Mouse (Mus musculus) neural tube, embryonic 13.5 days (tissue): ENCODE measurements around the gene Cldn9. TPM values are rescaled to one million over a fixed set of nuclear protein-coding genes. Genes with fewer than 3 reads are reported as not detected.

ENCODE experiments used
- polyA plus RNA-seq: library from polyadenylated mRNA; unstranded; fragments of >200 nt; fragmentation: Nextera tagmentation; extraction: Ambion mirVana; gene quantifications from 2 replicates; pipeline ENCODE4 v1.2.1, GENCODE M21; 2015

The Cldn9 gene
- polyA plus RNA-seq, 1 experiment from 2014 or later, result 1.3 TPM

Other genes with a start within 250 kb of the Cldn9 start
- not detected in 2 replicates for gene Vmn2r117, start 204.3 kb downstream of the Cldn9 start, polyA plus RNA-seq
- 17.4 and 17.8 TPM in 2 replicates for gene Zfp213, start 119.8 kb downstream of the Cldn9 start, polyA plus RNA-seq
- 24.4 and 28.8 TPM in 2 replicates for gene Zfp13, start 84.5 kb downstream of the Cldn9 start, polyA plus RNA-seq
- not detected in 2 replicates for gene Zscan10, start 83.2 kb downstream of the Cldn9 start, polyA plus RNA-seq
- 1.9 and 2.3 TPM in 2 replicates for gene Mmp25, start 38.7 kb downstream of the Cldn9 start, polyA plus RNA-seq
- gene Bicdl2, start 23.5 kb downstream of the Cldn9 start, polyA plus RNA-seq, result 0.19 TPM in 1 of 2 replicates, not detected in the other
- gene Hcfc1r1, start 10.4 kb downstream of the Cldn9 start, polyA plus RNA-seq, result 102 and 132 TPM in 2 replicates
- 51.8 and 51.9 TPM in 2 replicates for gene Thoc6, start 10.1 kb downstream of the Cldn9 start, polyA plus RNA-seq
- 4.7 and 5.4 TPM in 2 replicates for gene Tnfrsf12a, start 6.6 kb downstream of the Cldn9 start, polyA plus RNA-seq
- 0.53 and 1.2 TPM in 2 replicates for gene Cldn6, start 4.8 kb downstream of the Cldn9 start, polyA plus RNA-seq
- gene 1520401A03Rik, start 38.8 kb upstream of the Cldn9 start, polyA plus RNA-seq, result 0.36 and 0.54 TPM in 2 replicates
- 13.9 and 16.7 TPM in 2 replicates for gene Pkmyt1, start 42.3 kb upstream of the Cldn9 start, polyA plus RNA-seq
- gene Paqr4, start 56.8 kb upstream of the Cldn9 start, polyA plus RNA-seq, result 48.3 and 51.5 TPM in 2 replicates
- gene Kremen2, start 61.8 kb upstream of the Cldn9 start, polyA plus RNA-seq, result 1.5 and 3.0 TPM in 2 replicates
- 213 and 231 TPM in 2 replicates for gene Flywch1, start 87.6 kb upstream of the Cldn9 start, polyA plus RNA-seq
- gene Flywch2, start 102.1 kb upstream of the Cldn9 start, polyA plus RNA-seq, result 60.4 and 66.5 TPM in 2 replicates
- 535 and 581 TPM in 2 replicates for gene Srrm2, start 106.5 kb upstream of the Cldn9 start, polyA plus RNA-seq
- gene Elob, start 145.1 kb upstream of the Cldn9 start, polyA plus RNA-seq, result 1,286 and 1,362 TPM in 2 replicates
- gene Prss33, start 152.0 kb upstream of the Cldn9 start, polyA plus RNA-seq, result not detected in 2 replicates
- gene Prss32, start 159.8 kb upstream of the Cldn9 start, polyA plus RNA-seq, result not detected in 2 replicates
- 0.96 and 1.4 TPM in 2 replicates for gene Prss41, start 160.1 kb upstream of the Cldn9 start, polyA plus RNA-seq
- gene Prss21, start 184.0 kb upstream of the Cldn9 start, polyA plus RNA-seq, result not detected in 2 replicates
- gene Dcpp1, start 196.8 kb upstream of the Cldn9 start, polyA plus RNA-seq, result not detected in 2 replicates
- not detected in 2 replicates for gene Dcpp2, start 196.9 kb upstream of the Cldn9 start, polyA plus RNA-seq
- not detected in 2 replicates for gene Dcpp3, start 233.4 kb upstream of the Cldn9 start, polyA plus RNA-seq